Mouse (Mus musculus) C2C12 (cell line): ENCODE measurements around the gene B3galt1.

Experiments
- CEBPB ChIP-seq: IDR thresholded peaks from one replicate; pipeline ENCODE4 v1.6.1; 2011; ENCODE audit warnings: low read depth, mild to moderate bottlenecking, control low read depth, moderate library complexity
- CTCF ChIP-seq: IDR thresholded peaks from one replicate; pipeline ENCODE4 v1.5.1; 2011; ENCODE audit not compliant: control insufficient read depth, insufficient read depth, insufficient read length
- FOSL1 ChIP-seq: IDR thresholded peaks from one replicate; pipeline ENCODE4 v1.8.0; 2011; ENCODE audit warnings: mild to moderate bottlenecking, low read length; ENCODE audit not compliant: poor library complexity, insufficient read depth, severe bottlenecking
- MAX ChIP-seq: IDR thresholded peaks from one replicate; pipeline ENCODE4 v1.6.1; 2011; ENCODE audit warnings: mild to moderate bottlenecking, control low read depth
- MYOD1 ChIP-seq: IDR thresholded peaks from one replicate; pipeline ENCODE4 v1.6.1; 2011; ENCODE audit warnings: low read depth; ENCODE audit not compliant: control insufficient read depth, insufficient read length
- MYOG ChIP-seq: IDR thresholded peaks from one replicate; pipeline ENCODE4 v1.6.1; 2011; ENCODE audit not compliant: control insufficient read depth, insufficient read length; ENCODE audit errors: extremely low read depth
- USF1 ChIP-seq: IDR thresholded peaks from one replicate; pipeline ENCODE4 v1.6.1; 2011; ENCODE audit warnings: low read depth, mild to moderate bottlenecking, control low read depth, moderate library complexity

DNA sequence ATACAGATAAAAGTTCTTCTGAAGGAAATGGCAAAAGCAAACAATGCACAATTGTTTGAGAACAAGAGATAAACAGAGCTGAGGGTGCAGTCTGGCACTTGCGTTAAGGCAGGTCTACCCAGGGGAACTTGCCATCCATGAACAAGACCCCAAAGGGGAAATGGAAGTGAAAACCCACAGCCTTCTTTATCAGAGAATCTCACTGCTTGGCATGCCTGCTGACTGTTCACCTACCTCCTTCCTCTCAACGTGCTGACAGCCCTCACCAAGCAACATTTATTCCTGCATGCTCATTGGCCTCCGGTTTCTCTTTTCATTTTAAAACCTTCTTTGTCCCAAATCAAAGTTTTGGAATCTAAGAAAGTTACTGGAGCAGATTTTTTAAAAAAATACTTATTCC is 62.0 kb downstream of the B3galt1 start:
- TF ChIP-seq CTCF (no peak), USF1 (no peak), MAX (no peak), MYOG (no peak), MYOD1 (no peak), FOSL1 (no peak), CEBPB (no peak)
